Mouse (Mus musculus) hindbrain, embryonic 13.5 days (tissue): Measurements from ENCODE around the gene Ltb. TPM values are rescaled to one million over a fixed set of nuclear protein-coding genes. Genes with fewer than 3 reads are reported as not detected.

ENCODE experiments used
- ATAC-seq: fragments of 200-750 bp; cut with Nextera tagmentation; 2 replicates; pipeline ENCODE4 v1.8.0; 2017; ENCODE audit warnings: moderate TSS enrichment; ENCODE audit not compliant: low FRiP score
- H3K27ac ChIP-seq: fragments of 300-500 bp; sonication (generic); 2 replicates; pipeline ENCODE4 v1.5.1; 2015; ENCODE audit warnings: inconsistent platforms, mild to moderate bottlenecking, moderate library complexity
- H3K27me3 ChIP-seq: fragments of 300-500 bp; sonication (generic); 2 replicates; pipeline ENCODE4 v1.6.1; 2015; ENCODE audit warnings: mild to moderate bottlenecking, inconsistent platforms
- H3K36me3 ChIP-seq: fragments of 300-500 bp; sonication (generic); 2 replicates; pipeline ENCODE4 v1.6.1; 2015; ENCODE audit warnings: mild to moderate bottlenecking, inconsistent platforms
- H3K4me1 ChIP-seq: fragments of 300-500 bp; sonication (generic); replicated peaks from 2 replicates; pipeline ENCODE4 v1.6.1; 2015; ENCODE audit warnings: inconsistent platforms
- H3K4me2 ChIP-seq: fragments of 300-500 bp; sonication (generic); 2 replicates; pipeline ENCODE4 v1.6.1; 2015; ENCODE audit warnings: inconsistent platforms, mild to moderate bottlenecking, moderate library complexity
- H3K4me3 ChIP-seq: fragments of 300-500 bp; sonication (generic); 2 replicates; pipeline ENCODE4 v1.5.1; 2015; ENCODE audit warnings: mild to moderate bottlenecking, inconsistent platforms
- H3K9ac ChIP-seq: fragments of 300-500 bp; sonication (generic); 2 replicates; pipeline ENCODE4 v1.6.1; 2015; ENCODE audit warnings: mild to moderate bottlenecking, inconsistent platforms
- H3K9me3 ChIP-seq: fragments of 300-500 bp; sonication (generic); 2 replicates; pipeline ENCODE4 v1.6.1; 2016; ENCODE audit warnings: inconsistent platforms
- WGBS: fragments of 180-500 bp; shearing (Covaris S2); methylation state at CpG from one replicate; pipeline ENCODE4 v1.1.7; 2015; 5-methylcytosine and 5-hydroxymethylcytosine counted together
- polyA plus RNA-seq: library from polyadenylated mRNA; unstranded; fragments of >200 nt; fragmentation: Nextera tagmentation; extraction: Ambion mirVana; gene quantifications from 2 replicates; pipeline ENCODE4 v1.2.1, GENCODE M21; 2015

Ltb gene
- polyA plus RNA-seq, 1 experiment from 2014 or later: 0.52 TPM

DNA sequence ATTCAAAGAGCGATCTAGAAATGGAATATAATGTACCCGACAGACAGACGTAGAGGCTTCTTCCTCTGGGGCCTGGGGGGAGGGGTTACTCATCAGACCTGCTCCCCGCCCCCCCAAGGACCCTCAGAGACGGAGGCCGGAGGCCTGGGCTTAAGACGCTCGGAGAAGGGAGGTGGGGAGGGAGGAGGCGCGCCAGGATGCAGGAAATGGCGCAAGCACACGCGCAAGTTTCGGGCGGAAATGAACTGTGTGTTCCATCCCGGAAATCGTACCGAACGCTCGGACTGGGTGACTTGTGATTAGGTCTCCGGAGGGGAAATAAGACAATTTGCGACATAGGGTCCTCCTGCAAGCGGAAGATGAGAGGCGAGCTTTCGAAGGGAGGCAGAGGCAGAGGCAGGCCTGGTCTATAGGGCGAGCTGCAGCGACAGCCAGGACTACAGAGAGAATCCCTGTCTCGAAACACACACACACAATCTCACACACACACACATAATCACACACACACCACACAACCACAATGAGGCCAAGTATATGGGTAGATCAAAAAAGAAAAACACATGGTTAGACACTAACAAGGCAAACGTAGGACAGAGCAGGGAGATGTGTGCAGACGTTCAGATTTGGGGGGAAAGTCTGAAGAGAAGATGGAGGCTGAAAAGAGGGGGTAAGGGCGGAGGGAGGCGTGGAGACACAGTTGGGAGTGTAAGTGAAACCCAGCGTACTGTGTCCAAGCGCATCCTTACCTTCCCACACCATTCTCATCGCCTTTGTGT lies 41.6 kb downstream of the Ltb start, which contains the start of gene Nfkbil1:
Gene Nfkbil1, minus strand, starts transcription at position 179 of the 776 bp plus-strand sequence.
- Histone ChIP-seq H3K27ac (peak within 1 kb of the TSS; percentile 96), H3K9ac (peak within 1 kb of the TSS; percentile 91), H3K4me1 (peaks cover 63% of the 10 kb centered on the region), H3K36me3 (peaks cover 12% of the 10 kb centered on the region), H3K9me3 (no peaks in the 10 kb centered on the region), H3K4me2 (peak within 1 kb of the TSS; percentile 93), H3K4me3 (peak within 1 kb of the TSS; percentile 58), H3K27me3 (no peaks in the 10 kb centered on the region)
- WGBS: under 1% methylated on average over 35 of the region's 35 CpGs
- peak; percentile 78 for ATAC-seq

DNA sequence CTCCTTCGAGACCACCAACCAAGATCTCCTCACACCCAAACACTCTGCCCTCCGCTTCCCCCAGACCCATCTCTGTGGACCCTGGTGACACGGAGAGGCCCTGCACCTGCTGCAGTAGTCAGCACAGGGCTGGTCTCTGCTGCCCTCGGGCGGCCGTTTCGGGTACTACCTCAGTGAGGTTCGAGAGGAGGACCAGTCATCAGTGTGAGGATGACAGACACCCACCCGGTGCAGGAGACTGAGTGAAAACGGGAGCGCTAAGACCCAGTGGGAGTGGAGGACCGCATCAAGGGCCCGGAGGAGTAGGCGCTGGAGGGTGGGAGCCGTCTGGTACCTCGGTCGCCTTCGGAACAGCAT lies 42.1 kb downstream of the Ltb start:
- Histone ChIP-seq H3K36me3 (peaks cover 7% of the 10 kb centered on the region), H3K27me3 (no peaks in the 10 kb centered on the region), H3K4me3 (peak overlapping the region; percentile 58), H3K4me1 (peaks cover 62% of the 10 kb centered on the region), H3K9ac (peak overlapping the region; percentile 91), H3K27ac (peak overlapping the region; percentile 96), H3K4me2 (peak overlapping the region; percentile 93), H3K9me3 (no peaks in the 10 kb centered on the region)
- WGBS: under 1% methylated on average over 18 of the region's 18 CpGs
- peak; percentile 78 for ATAC-seq

DNA sequence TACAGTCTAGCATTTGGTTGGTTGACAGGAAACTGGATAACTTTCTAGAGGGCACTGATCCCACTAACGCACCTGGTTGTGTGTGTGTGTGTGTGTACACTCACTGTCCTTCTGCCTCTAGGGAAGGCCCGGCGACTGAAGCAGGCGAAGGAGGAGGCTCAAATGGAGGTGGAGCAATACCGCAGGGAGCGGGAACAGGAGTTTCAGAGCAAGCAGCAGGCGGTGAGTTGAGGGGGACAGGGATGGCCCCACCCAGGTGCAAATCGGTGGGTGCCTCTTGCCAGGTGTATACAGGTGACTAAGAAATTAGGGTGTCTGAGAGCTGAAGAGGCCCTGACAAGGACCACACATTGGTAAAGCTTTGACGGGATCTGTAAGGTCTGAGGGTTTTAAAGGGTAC lies 42.8 kb downstream of the Ltb start:
- WGBS: 75% methylated on average over 9 of the region's 9 CpGs
- Histone ChIP-seq H3K4me1 (peaks cover 56% of the 10 kb centered on the region), H3K27ac (peak overlapping the region; percentile 96), H3K9me3 (no peaks in the 10 kb centered on the region), H3K36me3 (peaks cover 7% of the 10 kb centered on the region; the same call in 1 of the 2 replicates), H3K4me3 (peak overlapping the region; percentile 58), H3K9ac (peak overlapping the region; percentile 91), H3K4me2 (peak overlapping the region; percentile 93), H3K27me3 (no peaks in the 10 kb centered on the region)
- no peak for ATAC-seq

DNA sequence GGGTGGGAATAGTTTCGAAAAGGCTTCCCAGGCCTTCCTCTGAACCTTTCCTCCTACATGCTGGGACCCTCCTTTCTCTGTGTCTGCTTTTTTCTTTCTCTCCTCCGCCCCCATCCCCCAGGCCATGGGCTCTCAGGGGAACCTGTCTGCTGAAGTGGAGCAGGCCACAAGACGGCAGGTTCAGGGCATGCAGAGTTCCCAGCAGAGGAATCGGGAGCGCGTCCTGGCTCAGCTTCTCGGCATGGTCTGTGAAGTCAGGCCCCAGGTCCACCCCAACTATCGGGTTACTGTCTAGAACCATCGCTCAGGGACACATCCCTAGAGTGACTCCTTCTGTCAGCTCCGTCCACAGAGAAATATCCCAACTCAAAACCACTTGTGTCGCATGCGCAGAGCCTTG lies 43.3 kb downstream of the Ltb start:
- 85% methylated on average over 12 of the region's 12 CpGs for WGBS
- peak overlapping the region; percentile 91 for H3K9ac ChIP-seq
- peak overlapping the region; percentile 93 for H3K4me2 ChIP-seq
- peaks cover 51% of the 10 kb centered on the region for H3K4me1 ChIP-seq
- no peaks in the 10 kb centered on the region for H3K9me3 ChIP-seq
- no peak for ATAC-seq
- peak overlapping the region; percentile 58; the same call in 1 of the 2 replicates for H3K4me3 ChIP-seq
- peaks cover 7% of the 10 kb centered on the region; the same call in 1 of the 2 replicates for H3K36me3 ChIP-seq
- no peaks in the 10 kb centered on the region for H3K27me3 ChIP-seq
- no peak overlapping the region for H3K27ac ChIP-seq

DNA sequence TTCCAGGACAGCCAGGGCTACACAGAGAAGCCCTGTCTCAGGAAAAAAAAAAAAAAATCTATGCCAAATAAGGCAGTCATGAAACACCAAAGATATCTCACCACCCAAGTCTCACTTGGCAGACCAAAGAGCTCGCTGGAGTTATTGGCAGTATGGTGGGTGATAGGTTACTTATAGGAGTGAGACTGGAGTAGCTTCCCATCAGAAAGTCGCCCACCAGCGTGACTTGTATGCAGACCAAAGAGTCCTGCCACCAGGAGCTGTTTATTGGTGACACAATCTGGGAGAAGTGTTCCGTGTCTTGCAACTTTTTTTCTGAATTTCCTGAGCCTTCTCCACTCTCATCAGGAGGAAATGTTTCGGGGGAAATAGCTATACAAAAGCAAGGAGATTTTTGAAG lies 45.5 kb downstream of the Ltb start:
- Histone ChIP-seq H3K27ac (no peak overlapping the region), H3K4me2 (no peak overlapping the region)
- WGBS: 88% methylated on average over 5 of the region's 5 CpGs

DNA sequence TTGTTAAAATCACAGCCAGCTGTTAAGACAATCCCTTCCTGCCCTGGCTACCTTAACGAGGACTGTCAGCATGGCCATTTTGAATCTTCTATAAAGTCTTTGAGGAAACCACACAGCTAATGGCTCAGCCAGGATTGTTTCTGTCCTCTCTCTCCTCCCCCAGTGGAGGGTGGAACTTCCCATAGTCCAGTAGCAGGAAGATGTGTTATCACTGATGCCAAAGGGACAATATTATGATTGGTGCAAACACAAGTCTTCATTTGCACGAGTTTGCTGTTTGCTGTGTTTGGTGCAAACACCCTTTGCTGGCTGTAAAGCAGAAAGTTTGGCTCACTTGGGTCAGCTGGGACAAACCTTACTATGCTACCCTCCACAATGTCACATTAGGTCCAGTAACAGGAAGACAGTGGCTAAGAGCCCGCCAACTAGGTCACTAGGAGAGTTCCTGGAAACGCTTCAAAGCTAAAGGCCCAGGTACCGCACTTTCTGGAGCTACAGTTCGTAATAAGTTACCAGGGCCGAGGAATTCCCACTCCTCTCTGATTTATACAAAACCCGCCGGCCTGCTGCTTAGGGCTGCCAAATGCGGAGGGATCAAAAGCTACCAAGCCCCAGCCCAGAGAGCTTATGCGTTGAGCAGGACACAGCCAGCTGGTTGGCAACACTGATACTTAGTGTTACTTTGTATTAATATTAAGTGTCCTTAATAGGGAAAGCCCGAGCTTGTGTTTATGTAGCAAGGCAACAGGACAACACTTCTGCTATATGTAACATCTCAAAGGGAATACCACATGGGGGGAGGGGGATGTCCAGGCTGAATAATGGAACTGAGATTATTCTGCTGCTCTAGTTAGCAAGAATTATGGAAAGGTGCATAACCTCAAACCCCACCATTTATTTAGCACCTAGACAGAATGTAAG lies 46.4 kb downstream of the Ltb start:
- H3K27ac ChIP-seq: peak overlapping the region; percentile 97
- H3K4me1 ChIP-seq: peaks cover 51% of the 10 kb centered on the region
- WGBS: 33% methylated on average over 12 of the region's 12 CpGs
- peak overlapping the region; percentile 92 for H3K4me2 ChIP-seq
- H3K36me3 ChIP-seq: peaks cover 25% of the 10 kb centered on the region
- H3K9me3 ChIP-seq: no peaks in the 10 kb centered on the region
- H3K4me3 ChIP-seq: peak overlapping the region; percentile 75
- peak; percentile 4; the same call in 1 of the 2 replicates for ATAC-seq
- H3K27me3 ChIP-seq: no peaks in the 10 kb centered on the region
- H3K9ac ChIP-seq: peak overlapping the region; percentile 69

More for the DNA sequence above, 45.5 kb downstream of the Ltb start:
- Histone ChIP-seq H3K4me1 (peaks cover 46% of the 10 kb centered on the region), H3K4me3 (no peak overlapping the region), H3K9ac (peak overlapping the region; percentile 69; the same call in 1 of the 2 replicates), H3K27me3 (no peaks in the 10 kb centered on the region), H3K9me3 (no peaks in the 10 kb centered on the region), H3K36me3 (peaks cover 15% of the 10 kb centered on the region)
- ATAC-seq: no peak

GRCm38 (mm10) chr17:35241305-35242014 lies 47.2 kb downstream of the Ltb start, which contains the start of gene Ddx39b:
TSS of gene Ddx39b (plus strand) at chr17:35241746.
- ATAC-seq: peak; percentile 90
- H3K9ac ChIP-seq: peak within 1 kb of the TSS; percentile 99
- H3K4me2 ChIP-seq: peak within 1 kb of the TSS; percentile 92
- H3K4me1 ChIP-seq: peaks cover 58% of the 10 kb centered on the region
- peak within 1 kb of the TSS; percentile 97 for H3K27ac ChIP-seq
- peak within 1 kb of the TSS; percentile 75 for H3K4me3 ChIP-seq
- H3K9me3 ChIP-seq: no peaks in the 10 kb centered on the region
- peaks cover 33% of the 10 kb centered on the region for H3K36me3 ChIP-seq
- no peaks in the 10 kb centered on the region for H3K27me3 ChIP-seq
- WGBS: under 1% methylated on average over 67 of the region's 69 CpGs

- peak overlapping the region; percentile 99 for H3K9ac ChIP-seq
- peak overlapping the region; percentile 97 for H3K27ac ChIP-seq
- H3K4me3 ChIP-seq: peak overlapping the region; percentile 75
- peaks cover 57% of the 10 kb centered on the region for H3K4me1 ChIP-seq
- H3K36me3 ChIP-seq: peaks cover 41% of the 10 kb centered on the region
- H3K9me3 ChIP-seq: no peaks in the 10 kb centered on the region
- ATAC-seq: peak; percentile 38
- peak overlapping the region; percentile 92 for H3K4me2 ChIP-seq
- H3K27me3 ChIP-seq: no peaks in the 10 kb centered on the region
- WGBS: under 1% methylated on average over 55 of the region's 55 CpGs
These were observed 48.0 kb downstream of the Ltb start for GRCm38 (mm10) chr17:35242015-35242941.

DNA sequence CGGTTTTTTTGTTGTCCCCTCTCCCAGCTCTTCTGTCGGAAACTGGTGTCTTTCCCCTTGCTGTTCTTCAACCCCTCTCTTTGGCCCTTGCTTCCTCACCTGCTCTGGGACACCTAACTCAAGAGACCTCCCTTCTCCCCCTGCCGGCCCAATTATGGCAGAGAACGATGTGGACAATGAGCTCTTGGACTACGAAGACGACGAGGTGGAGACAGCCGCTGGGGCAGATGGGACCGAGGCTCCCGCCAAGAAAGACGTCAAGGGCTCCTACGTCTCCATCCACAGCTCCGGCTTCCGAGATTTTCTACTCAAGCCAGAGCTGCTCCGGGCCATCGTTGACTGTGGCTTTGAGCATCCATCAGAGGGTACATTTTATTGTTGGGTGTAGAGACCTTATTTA lies 48.8 kb downstream of the Ltb start:
- 5% methylated on average over 16 of the region's 16 CpGs for whole genome bisulfite sequencing
- peak overlapping the region; percentile 97 for H3K27ac ChIP-seq
- H3K9me3 ChIP-seq: no peaks in the 10 kb centered on the region
- H3K9ac ChIP-seq: peak overlapping the region; percentile 99
- H3K4me1 ChIP-seq: peaks cover 60% of the 10 kb centered on the region
- H3K4me3 ChIP-seq: peak overlapping the region; percentile 75
- no peaks in the 10 kb centered on the region for H3K27me3 ChIP-seq
- peaks cover 49% of the 10 kb centered on the region for H3K36me3 ChIP-seq
- H3K4me2 ChIP-seq: peak overlapping the region; percentile 92
- ATAC-seq: no peak

- no peak for ATAC-seq
- 80% methylated on average over 2 of the region's 2 CpGs for WGBS
- H3K4me1 ChIP-seq: peaks cover 58% of the 10 kb centered on the region
- H3K9me3 ChIP-seq: no peaks in the 10 kb centered on the region
- peak overlapping the region; percentile 99 for H3K9ac ChIP-seq
- H3K4me2 ChIP-seq: peak overlapping the region; percentile 92
- no peaks in the 10 kb centered on the region for H3K27me3 ChIP-seq
- peak overlapping the region; percentile 75 for H3K4me3 ChIP-seq
- peaks cover 68% of the 10 kb centered on the region for H3K36me3 ChIP-seq
- H3K27ac ChIP-seq: no peak overlapping the region
These were observed 50.8 kb downstream of the Ltb start for GRCm38 (mm10) chr17:35244999-35245398.
